Mouse (Mus musculus) megakaryocyte, embryonic 14.5 days (primary cell): ENCODE measurements around the gene Xrra1.

Experiments used
- FLI1 ChIP-seq: IDR thresholded peaks from 2 replicates; pipeline ENCODE4 v1.6.1; 2012; ENCODE audit warnings: low read length, inconsistent platforms, mixed read lengths
- GATA1 ChIP-seq: IDR thresholded peaks from 3 replicates; pipeline ENCODE4 v1.6.1; 2012; ENCODE audit warnings: mixed read lengths, low read length, inconsistent platforms, borderline replicate concordance

- TF ChIP-seq GATA1 (no peak), FLI1 (no peak)
Measured at GRCm38 (mm10) chr7:99894478-99894877, 35.6 kb downstream of the Xrra1 start.
